Mouse (Mus musculus) liver, adult 2 months (tissue): ENCODE measurements around the gene Mmp9.

Experiments
- CTCF ChIP-seq: fragments of 200-500 bp; IDR thresholded peaks from 2 replicates; pipeline ENCODE4 v1.5.1; 2011; ENCODE audit warnings: low read depth, low read length, control low read depth
- POLR2A ChIP-seq: fragments of 200-500 bp; IDR thresholded peaks from 2 replicates; pipeline ENCODE4 v1.6.1; 2011; ENCODE audit warnings: low read length, control low read depth; ENCODE audit not compliant: insufficient read depth; ENCODE audit errors: extremely low read depth

GRCm38 (mm10) chr2:164968451-164968851 is 27.9 kb downstream of the Mmp9 start:
- TF ChIP-seq CTCF (0 out of 2 replicates have a peak, but pooled peaks have one; percentile 4), POLR2A (no peak)
